Mouse (Mus musculus) testis, adult 2 months (tissue): ENCODE results near the gene Cln6. TPM values are rescaled to one million over a fixed set of nuclear protein-coding genes. Genes with fewer than 3 reads are reported as not detected.
"Not testable (repeated sequence)": the region's sequence is repeated elsewhere in the genome, so short reads cannot be mapped to it uniquely, and the experiment has no call there.

Source experiments
- H3K27ac ChIP-seq: fragments of 200-500 bp; 2 replicates; pipeline ENCODE4 v1.5.1; 2012; ENCODE audit warnings: low read depth, low read length; ENCODE audit not compliant: control insufficient read depth, insufficient read depth
- H3K27me3 ChIP-seq: fragments of 200-500 bp; 2 replicates; pipeline ENCODE4 v1.6.1; 2012; ENCODE audit warnings: mild to moderate bottlenecking, low read length, moderate library complexity; ENCODE audit not compliant: control insufficient read depth, insufficient read depth
- H3K36me3 ChIP-seq: fragments of 200-500 bp; 2 replicates; pipeline ENCODE4 v1.6.1; 2012; ENCODE audit warnings: mild to moderate bottlenecking, low read length; ENCODE audit not compliant: control insufficient read depth, insufficient read depth
- H3K4me1 ChIP-seq: fragments of 200-500 bp; 2 replicates; pipeline ENCODE4 v1.6.1; 2012; ENCODE audit warnings: low read length; ENCODE audit not compliant: control insufficient read depth, insufficient read depth
- H3K4me3 ChIP-seq: fragments of 200-500 bp; 2 replicates; pipeline ENCODE4 v1.5.1; 2012; ENCODE audit warnings: low read depth, mild to moderate bottlenecking, low read length, moderate library complexity, mixed read lengths; ENCODE audit not compliant: control insufficient read depth
- CTCF ChIP-seq: fragments of 200-500 bp; IDR thresholded peaks from 2 replicates; pipeline ENCODE4 v1.5.1; 2012; ENCODE audit warnings: low read depth, mild to moderate bottlenecking, inconsistent platforms, low read length, moderate library complexity; ENCODE audit not compliant: control insufficient read depth, insufficient read depth, insufficient replicate concordance
- POLR2A ChIP-seq: fragments of 200-500 bp; IDR thresholded peaks from 2 replicates; pipeline ENCODE4 v1.6.1; 2012; ENCODE audit warnings: low read depth, mild to moderate bottlenecking, inconsistent platforms, low read length, moderate library complexity; ENCODE audit not compliant: control insufficient read depth
- polyA plus RNA-seq: library from polyadenylated mRNA; depleted of rRNA; stranded (reverse); fragments of >200 nt; gene quantifications from 2 replicates; pipeline ENCODE4 v1.2.3, GENCODE M21; 2012

Cln6 gene
- polyA plus RNA-seq, 1 experiment = 109 TPM

GRCm38 (mm10) chr9:62847694-62848093 is 9.1 kb downstream of the Cln6 start:
- TF ChIP-seq CTCF (peak; percentile 97), POLR2A (no peak)

GRCm38 (mm10) chr9:62848641-62849040 is 10.1 kb downstream of the Cln6 start:
- Histone ChIP-seq H3K27ac (no peak overlapping the region), H3K4me3 (no peak overlapping the region), H3K4me1 (no peaks in the 10 kb centered on the region), H3K36me3 (no peaks in the 10 kb centered on the region; the same call in 1 of the 2 replicates), H3K27me3 (no peaks in the 10 kb centered on the region)
- no peak for TF ChIP-seq CTCF
- TF ChIP-seq POLR2A = no peak

More at GRCm38 (mm10) chr9:62847694-62848093, 9.1 kb downstream of the Cln6 start:
- H3K27me3 ChIP-seq = no peaks in the 10 kb centered on the region
- no peaks in the 10 kb centered on the region for H3K4me1 ChIP-seq
- no peak overlapping the region for H3K4me3 ChIP-seq
- H3K27ac ChIP-seq = no peak overlapping the region
- H3K36me3 ChIP-seq = no peaks in the 10 kb centered on the region; the same call in 1 of the 2 replicates

GRCm38 (mm10) chr9:62851571-62851970 is 13.0 kb downstream of the Cln6 start:
- TF ChIP-seq POLR2A = no peak
- no peak for TF ChIP-seq CTCF
- no peaks in the 10 kb centered on the region for H3K4me1 ChIP-seq
- no peaks in the 10 kb centered on the region; the same call in 1 of the 2 replicates for H3K36me3 ChIP-seq
- no peaks in the 10 kb centered on the region for H3K27me3 ChIP-seq
- no peak overlapping the region for H3K4me3 ChIP-seq
- no peak overlapping the region for H3K27ac ChIP-seq

- no peak for TF ChIP-seq CTCF
- no peak for TF ChIP-seq POLR2A
- Histone ChIP-seq H3K4me1 (peaks cover 10% of the 10 kb centered on the region), H3K36me3 (no peaks in the 10 kb centered on the region; the same call in 1 of the 2 replicates), H3K27me3 (no peaks in the 10 kb centered on the region), H3K4me3 (no peak overlapping the region), H3K27ac (no peak overlapping the region)
Measured at GRCm38 (mm10) chr9:62854483-62854882, 15.9 kb downstream of the Cln6 start.

- H3K27me3 ChIP-seq = no peaks in the 10 kb centered on the region
- H3K4me1 ChIP-seq = peaks cover 10% of the 10 kb centered on the region
- H3K36me3 ChIP-seq = no peaks in the 10 kb centered on the region
- TF ChIP-seq POLR2A (no peak), CTCF (no peak)
- peak overlapping the region; percentile 54 for H3K4me3 ChIP-seq
- H3K27ac ChIP-seq = no peak overlapping the region; the same call in 1 of the 2 replicates
Measured at GRCm38 (mm10) chr9:62857216-62857615, 18.6 kb downstream of the Cln6 start.

GRCm38 (mm10) chr9:62857719-62858261 is 19.2 kb downstream of the Cln6 start, which contains the start of gene Calml4:
Calml4 (plus strand) TSS chr9:62858080.
- Histone ChIP-seq H3K27ac (no peak within 1 kb of the TSS; the same call in 1 of the 2 replicates), H3K4me3 (peak within 1 kb of the TSS; percentile 54), H3K4me1 (peaks cover 10% of the 10 kb centered on the region), H3K27me3 (no peaks in the 10 kb centered on the region), H3K36me3 (no peaks in the 10 kb centered on the region)
- TF ChIP-seq CTCF (no peak), POLR2A (no peak)

- Histone ChIP-seq H3K27ac (no peak overlapping the region), H3K36me3 (no peaks in the 10 kb centered on the region), H3K4me1 (peaks cover 10% of the 10 kb centered on the region), H3K27me3 (no peaks in the 10 kb centered on the region), H3K4me3 (peak overlapping the region; percentile 54)
- TF ChIP-seq POLR2A (no peak), CTCF (no peak)
Measured at GRCm38 (mm10) chr9:62858266-62859019, 19.9 kb downstream of the Cln6 start.

- not testable (repeated sequence) for H3K27ac ChIP-seq, H3K36me3 ChIP-seq, H3K27me3 ChIP-seq, H3K4me3 ChIP-seq
- H3K4me1 ChIP-seq = peaks cover 10% of the 10 kb centered on the region
Measured at GRCm38 (mm10) chr9:62860102-62860501, 21.5 kb downstream of the Cln6 start.
